Mouse (Mus musculus) lung, postnatal 25 days (tissue): Measurements from ENCODE around the gene Tff3.

Source experiments
- DNase-seq: peaks from one replicate; pipeline ENCODE4 v3.0.0; 2022; ENCODE audit warnings: low spot score

Tff3 gene

DNA sequence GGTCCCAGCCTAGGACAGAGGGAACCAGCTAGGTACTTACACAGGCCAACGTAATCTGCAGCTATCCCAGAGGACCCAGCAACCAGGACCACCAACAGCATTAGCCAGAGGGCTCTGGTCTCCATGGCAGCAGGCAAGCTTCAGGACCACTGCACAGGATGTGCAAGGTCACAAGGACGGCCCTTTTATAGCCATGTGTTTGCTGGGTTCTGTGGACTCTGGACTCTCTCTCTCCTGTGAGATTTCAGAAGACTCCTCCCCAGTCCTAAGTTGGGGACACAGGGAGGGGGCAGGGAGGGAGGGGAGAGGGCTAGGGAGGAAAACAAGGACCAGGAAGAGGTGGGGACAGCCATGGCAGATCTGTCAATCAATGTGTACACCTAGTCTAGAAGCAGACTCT, at the start of gene Tff3:
Tff3 (minus strand) TSS at position 195 of the 400 bp plus-strand sequence.
- DNase-seq, result no peak

GRCm38 (mm10) chr17:31176321-31176720, 46.9 kb upstream of the Tff3 start:
- no peak for DNase-seq

DNA sequence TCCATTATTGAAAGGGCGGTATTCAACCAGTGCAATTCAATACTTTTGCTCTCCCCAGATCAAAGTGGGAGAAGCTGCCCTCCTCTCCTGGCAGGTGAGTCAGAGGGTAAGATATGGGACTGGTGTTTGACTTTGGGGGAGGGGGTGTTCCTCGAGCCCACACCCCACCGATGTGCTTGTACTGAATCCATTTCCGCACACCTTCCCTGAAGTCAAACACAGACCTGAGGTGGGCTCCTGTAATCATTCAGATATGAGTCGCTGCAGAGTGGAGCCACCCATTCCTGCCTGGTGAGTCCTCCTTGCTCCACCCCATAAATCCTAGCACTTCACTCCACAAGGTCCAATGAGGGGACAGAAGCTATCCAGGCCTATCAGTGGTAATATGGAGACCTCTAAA, 40.4 kb upstream of the Tff3 start:
- DNase-seq, result no peak

DNA sequence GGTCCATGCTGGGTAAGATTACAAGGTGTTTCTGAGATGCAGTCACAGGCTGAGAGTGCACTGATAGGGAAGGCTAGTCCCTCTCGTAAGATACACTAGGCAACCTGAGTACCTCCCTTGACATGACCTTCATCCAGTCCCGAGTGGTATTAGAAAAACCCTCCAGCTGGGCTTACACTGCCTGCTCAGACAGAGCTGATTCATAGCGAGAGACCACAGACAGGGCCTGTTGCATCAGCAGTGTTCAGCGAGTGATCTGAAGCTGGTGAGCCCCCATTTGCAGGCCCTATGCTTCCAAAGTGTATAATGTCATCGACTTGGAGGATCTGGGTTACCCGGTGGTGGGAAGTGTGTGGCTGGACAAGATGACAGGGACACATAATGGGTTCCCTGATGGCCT, 35.7 kb upstream of the Tff3 start, which contains the start of gene Tff1:
Tff1 (minus strand) TSS at position 151 of the 400 bp plus-strand sequence.
- no peak for DNase-seq

- no peak for DNase-seq
Observed at GRCm38 (mm10) chr17:31163821-31164220, 34.4 kb upstream of the Tff3 start.

GRCm38 (mm10) chr17:31162607-31163006, 33.2 kb upstream of the Tff3 start:
- DNase-seq, result no peak

- DNase-seq, result no peak
Observed at GRCm38 (mm10) chr17:31160291-31160690, 30.8 kb upstream of the Tff3 start.

DNA sequence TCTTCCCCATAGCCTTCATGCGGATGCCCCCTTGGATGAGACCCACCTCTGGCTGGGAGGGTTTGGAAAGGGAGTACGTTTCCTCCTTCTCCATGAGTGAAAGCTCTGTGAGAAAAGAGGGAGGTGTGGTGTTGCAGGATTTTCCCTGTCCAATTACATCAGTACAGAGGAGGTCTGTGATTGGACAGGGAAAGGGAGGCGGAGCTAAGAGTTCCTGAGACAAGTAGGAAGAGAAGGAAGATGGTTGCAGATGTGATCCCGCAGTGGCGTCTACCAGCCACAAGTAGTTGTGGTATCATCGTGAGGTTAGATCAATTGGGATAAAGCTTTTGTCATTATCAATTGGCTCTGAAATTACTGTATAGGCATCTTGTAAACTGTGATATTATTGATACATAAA, 28.5 kb upstream of the Tff3 start:
- DNase-seq, result no peak

DNA sequence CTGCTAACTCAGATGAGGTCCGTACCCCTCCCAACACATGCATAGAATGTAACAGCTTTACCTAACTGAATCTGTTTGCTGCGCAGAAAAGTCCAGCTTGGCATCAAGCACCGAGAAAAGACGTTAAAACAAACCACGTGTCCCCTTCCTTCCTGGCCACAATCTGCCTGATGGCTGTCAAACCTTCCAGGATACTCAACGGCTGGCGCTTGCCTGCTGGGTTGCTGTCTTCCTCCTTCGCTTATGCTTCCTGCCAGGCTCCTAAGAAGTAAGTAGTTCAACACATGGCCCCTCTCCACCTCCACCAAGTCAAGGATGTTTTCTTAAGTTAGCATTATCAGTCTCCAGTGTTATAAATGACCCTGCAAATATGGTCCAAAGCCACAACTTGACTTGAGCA, 24.3 kb upstream of the Tff3 start:
- DNase-seq, result no peak

- no peak for DNase-seq
Observed at GRCm38 (mm10) chr17:31152966-31153499, 23.6 kb upstream of the Tff3 start.

- DNase-seq, result no peak
Observed at GRCm38 (mm10) chr17:31152512-31152911, 23.1 kb upstream of the Tff3 start.

DNA sequence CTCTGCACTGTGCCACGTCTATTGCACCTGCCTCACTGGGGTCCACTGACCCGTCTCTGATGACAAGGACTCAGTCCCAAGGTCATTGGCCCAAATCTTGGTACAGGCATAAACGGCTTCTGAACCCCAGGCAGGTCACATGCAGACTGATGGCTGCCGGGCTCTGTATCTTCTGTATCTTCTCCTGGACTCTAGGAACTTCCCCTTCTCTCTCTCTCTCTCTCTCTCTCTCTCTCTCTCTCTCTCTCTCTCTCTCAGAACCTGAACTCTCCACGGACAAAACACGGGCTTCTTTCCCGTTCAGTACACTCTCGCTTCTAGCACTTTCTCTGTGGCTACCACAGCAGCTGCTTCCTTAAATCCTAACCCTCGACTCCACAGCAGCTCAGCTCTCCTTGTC, 16.6 kb upstream of the Tff3 start:
- no peak for DNase-seq

DNA sequence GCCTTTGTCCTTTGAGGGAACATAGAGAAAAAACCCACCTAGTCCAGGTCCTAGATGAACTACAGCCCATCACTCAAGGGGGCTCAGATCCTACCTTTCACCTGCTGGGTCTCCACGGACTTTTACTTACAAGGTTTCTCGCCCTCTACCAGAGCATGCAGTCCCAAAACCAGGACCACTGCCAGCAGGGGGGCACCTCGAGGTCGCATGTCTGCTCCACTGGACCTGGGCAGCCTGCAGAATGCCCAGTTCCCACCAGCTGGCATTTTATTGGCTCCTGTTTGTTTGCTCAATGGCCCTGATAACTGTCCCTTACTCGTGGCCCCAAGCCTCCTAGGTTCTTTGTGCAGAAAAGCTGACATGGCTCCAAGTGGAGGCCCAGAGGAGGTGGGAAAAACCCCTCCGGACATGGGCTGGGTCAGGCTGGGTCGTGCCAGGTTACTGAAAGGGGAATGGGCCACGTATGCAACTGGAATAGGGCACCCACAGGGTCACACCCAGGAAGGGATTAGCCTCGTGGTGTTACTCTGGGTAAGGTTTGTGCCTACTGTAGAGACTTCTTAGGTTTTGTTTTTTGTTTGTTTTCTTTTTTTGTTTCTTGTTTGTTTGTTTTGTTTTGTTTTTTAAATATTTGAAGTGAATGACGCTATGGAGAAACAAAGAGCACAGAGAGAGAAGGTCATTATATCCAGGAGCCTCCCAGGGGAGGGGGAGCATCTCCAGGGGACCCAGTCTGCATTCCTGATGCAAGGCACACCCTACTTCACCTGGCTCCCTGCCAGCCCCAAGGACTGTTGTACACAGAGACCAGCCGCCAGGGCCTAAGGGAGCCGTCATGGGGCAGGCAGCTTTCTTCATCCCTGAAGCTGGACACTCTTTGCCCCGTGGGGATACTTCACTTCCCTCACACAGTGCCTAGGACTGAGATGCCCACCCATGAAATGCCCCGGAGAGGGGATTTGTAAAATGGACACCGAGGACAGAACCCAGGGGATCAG, 14.9 kb upstream of the Tff3 start, which contains the start of gene Tff2:
Tff2 (minus strand) TSS at position 243 of the 998 bp plus-strand sequence.
- DNase-seq, result no peak

DNA sequence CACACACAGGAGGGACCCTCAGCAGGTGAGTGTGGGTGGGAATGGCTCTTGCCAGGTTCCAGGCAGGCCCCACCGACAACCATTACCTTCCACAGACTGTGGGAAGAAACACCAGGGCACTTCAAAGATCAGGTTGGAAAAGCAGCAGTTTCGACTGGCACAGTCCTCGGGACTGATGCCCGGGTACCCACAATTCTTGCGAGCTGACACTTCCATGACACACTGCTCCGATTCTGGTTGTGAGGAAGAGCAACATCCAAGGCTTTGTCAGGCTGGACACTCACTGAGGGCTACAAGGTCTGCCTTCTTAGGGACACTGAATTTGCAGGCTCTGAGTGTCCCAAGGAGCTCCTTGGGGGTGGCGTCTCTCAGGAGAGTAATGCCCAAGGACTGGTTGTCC, 12.7 kb upstream of the Tff3 start:
- DNase-seq, result no peak

GRCm38 (mm10) chr17:31138398-31138797, 9.0 kb upstream of the Tff3 start:
- peak; percentile 73 for DNase-seq

DNA sequence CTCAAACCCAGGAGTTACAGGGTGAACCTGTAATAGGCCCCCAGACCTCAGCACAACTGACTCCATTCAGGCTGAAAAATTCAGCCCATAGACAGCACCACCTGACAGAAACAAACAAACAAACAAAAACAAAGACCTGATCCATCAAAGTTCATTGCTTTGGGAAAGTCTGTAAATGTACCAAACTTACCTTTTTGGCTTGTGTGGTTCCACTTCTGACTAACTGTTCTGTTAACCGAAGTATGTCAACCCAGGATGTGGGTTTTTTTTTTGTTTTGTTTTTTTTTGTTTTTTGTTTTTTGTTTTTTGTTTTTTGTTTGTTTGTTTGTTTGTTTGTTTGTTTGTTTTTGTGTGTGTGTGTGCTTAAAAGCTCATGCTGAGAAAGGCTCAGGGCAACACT, 7.4 kb upstream of the Tff3 start:
- no peak for DNase-seq

GRCm38 (mm10) chr17:31136291-31136690, 6.8 kb upstream of the Tff3 start:
- no peak for DNase-seq

GRCm38 (mm10) chr17:31134913-31135312, 5.5 kb upstream of the Tff3 start:
- no peak for DNase-seq

DNA sequence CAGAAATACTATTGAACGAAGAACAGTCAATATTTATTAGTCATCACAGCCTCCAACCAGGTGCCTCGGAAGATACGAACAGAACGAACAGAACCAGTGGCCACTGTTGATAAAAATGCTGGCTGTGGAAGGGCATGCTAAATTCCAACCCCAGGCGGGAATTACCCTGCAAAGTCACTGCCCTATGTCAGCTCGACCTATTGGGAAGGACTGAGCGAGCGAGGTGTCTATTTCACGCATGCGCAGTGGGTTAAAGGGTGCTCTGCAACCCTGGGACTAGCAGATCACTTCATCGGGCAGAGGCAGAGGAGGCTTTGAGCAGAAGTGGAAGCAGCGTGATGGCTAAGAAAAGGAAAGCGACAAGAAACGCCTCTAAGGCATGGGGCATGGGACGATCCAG, 4.3 kb upstream of the Tff3 start:
- DNase-seq, result no peak

GRCm38 (mm10) chr17:31131269-31131821, 1.9 kb upstream of the Tff3 start:
- no peak for DNase-seq

DNA sequence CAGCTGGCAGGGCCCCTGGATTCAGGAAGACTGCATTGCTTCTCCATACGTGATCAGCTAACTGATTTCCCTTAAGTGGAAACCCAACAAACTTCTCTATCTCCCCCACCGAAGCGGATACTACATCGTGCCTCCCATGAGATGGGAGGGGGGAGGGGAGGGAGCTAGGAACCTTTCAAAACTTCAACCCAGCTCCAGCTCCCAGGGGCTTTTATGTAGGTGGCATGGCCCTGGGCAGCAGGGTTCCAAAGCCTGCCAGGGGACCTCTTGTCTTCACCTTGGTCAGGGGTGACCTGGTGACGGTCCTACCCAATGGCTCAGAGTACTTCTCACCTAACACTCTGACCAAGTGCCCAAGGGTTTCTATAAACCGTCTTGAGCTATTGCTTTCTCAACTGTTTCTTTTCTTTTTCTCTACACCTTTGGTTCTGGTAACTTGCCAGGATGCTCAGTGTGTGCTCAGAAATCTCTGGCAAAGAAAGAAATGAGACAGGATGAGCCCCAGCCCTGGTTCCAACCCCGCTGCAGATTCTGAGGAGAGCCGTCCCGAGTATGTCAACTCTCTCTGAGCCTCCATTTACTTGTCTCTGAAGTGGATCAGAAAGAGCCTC, 633 bp downstream of the Tff3 start:
- DNase-seq, result no peak

DNA sequence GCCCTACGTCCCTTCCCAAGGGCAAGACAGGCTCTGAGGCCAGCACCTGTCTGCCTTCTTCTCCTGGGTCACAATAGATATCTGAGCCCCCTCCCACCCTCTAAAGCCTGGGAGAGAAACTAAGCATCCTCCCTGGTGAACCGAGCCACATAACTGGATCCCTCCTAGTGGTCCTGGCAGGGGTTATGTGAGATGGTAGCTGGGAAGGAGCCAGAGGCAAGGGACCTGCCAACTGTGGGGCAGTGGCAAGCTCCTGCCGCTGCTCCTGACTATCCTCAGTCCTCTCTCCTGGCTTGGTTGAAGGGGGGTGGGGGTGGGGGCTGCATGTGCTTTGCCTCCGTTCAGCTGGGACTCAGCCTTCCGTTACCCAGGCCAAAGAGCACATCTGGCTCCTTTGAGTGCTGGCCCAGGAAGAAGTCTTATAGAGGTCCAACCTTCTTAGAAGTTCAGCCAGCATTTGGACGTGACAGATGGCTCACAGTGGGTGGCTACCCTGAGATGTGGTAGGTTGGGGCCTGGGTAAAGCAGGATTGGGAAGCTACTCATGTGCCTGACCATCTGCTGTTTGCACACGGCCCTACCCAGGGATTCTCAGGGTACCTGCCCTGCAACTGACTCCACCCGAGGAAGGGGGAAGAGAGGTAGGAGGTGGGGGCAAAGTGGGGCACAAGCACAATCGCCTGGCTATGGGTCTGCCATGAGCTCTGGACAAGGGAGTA, 3.7 kb downstream of the Tff3 start:
- DNase-seq, result no peak
